Mouse (Mus musculus) bone marrow, adult 2 months (tissue): ENCODE measurements around the gene Sfta2. TPM values are rescaled to one million over a fixed set of nuclear protein-coding genes. Genes with fewer than 3 reads are reported as not detected.

ENCODE experiments used
- H3K27ac ChIP-seq: fragments of 200-500 bp; 2 replicates; pipeline ENCODE4 v1.5.1; 2012; ENCODE audit warnings: low read depth, mild to moderate bottlenecking, control low read depth, inconsistent platforms, low read length; ENCODE audit not compliant: control insufficient read depth, poor library complexity, insufficient read depth
- H3K4me1 ChIP-seq: fragments of 200-500 bp; 2 replicates; pipeline ENCODE4 v1.6.1; 2011; ENCODE audit warnings: low read length; ENCODE audit not compliant: control insufficient read depth, insufficient read depth
- H3K4me3 ChIP-seq: fragments of 200-500 bp; replicated peaks from 2 replicates; pipeline ENCODE3; 2011; ENCODE audit warnings: mild to moderate bottlenecking, low read depth, low read length, control low read depth; ENCODE audit not compliant: control insufficient read depth
- CTCF ChIP-seq: fragments of 200-500 bp; IDR thresholded peaks from 2 replicates; pipeline ENCODE4 v1.5.1; 2011; ENCODE audit warnings: low read length, control low read depth; ENCODE audit not compliant: control insufficient read depth, insufficient read depth
- POLR2A ChIP-seq: fragments of 200-500 bp; IDR thresholded peaks from 2 replicates; pipeline ENCODE4 v1.6.1; 2011; ENCODE audit warnings: low read depth, mild to moderate bottlenecking, control low read depth, low read length, borderline replicate concordance; ENCODE audit not compliant: control insufficient read depth
- WGBS: fragments of 180-500 bp; shearing (Covaris S2); methylation state at CpG from one replicate; pipeline ENCODE4 v1.1.7; 2018; 5-methylcytosine and 5-hydroxymethylcytosine counted together
- polyA plus RNA-seq: library from polyadenylated mRNA; stranded (reverse); fragments of >200 nt; gene quantifications from 2 replicates; pipeline ENCODE4 v1.2.4, GENCODE M21; 2011; ENCODE audit warnings: low replicate concordance; ENCODE audit not compliant: missing spikeins, insufficient read depth, insufficient read length

Sfta2 gene
- polyA plus RNA-seq, 1 experiment, result not detected

DNA sequence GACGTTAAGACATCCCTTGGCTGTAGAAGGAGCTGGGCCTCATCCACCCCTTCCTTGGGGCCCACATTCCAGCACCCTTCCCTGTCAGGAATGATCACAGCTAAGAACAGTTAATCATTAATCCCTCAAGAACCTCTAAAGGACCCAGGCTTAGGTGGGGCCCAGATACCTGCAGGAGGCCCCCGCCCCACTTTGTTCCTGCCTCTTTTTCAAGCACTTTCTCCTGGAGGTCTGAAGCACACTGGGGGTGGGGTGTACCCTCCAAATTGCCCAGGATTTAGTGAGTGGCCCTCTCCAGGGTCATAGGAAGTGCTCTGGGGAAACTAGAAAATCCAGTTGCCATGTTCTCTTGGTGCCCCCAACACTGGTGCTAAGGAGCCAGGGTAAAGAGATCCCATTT is 48.1 kb downstream of the Sfta2 start:
- no peak for TF ChIP-seq POLR2A
- no peak for TF ChIP-seq CTCF

DNA sequence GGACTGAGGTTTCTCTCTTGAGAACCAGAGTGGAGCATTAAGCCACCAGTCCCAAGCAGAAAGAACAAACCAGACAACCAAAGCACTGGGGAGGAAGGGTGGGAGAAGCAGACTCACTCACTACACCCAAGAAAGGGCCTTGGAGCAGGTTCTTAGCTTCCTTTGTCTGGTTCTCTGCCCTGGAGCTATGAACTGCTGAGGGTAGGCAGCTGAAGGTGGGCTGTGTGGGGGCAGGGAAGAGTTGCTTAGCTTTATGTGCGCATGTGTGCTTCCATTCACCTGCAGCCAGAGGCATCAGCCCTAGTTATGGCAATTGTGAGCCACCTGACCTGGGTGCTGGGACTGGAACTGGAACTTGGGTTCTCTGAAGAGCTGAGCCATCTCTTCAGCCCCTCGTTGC is 51.7 kb downstream of the Sfta2 start:
- H3K4me3 ChIP-seq, result no peak overlapping the region
- TF ChIP-seq POLR2A, result no peak
- no peak for TF ChIP-seq CTCF
- H3K4me1 ChIP-seq, result no peaks in the 10 kb centered on the region
- H3K27ac ChIP-seq, result no peak overlapping the region
- 75% methylated on average over 2 of the region's 2 CpGs for WGBS

More for the DNA sequence above, 48.1 kb downstream of the Sfta2 start:
- Histone ChIP-seq H3K27ac (no peak overlapping the region), H3K4me3 (no peak overlapping the region), H3K4me1 (no peaks in the 10 kb centered on the region)
- WGBS, result 77% methylated on average over 2 of the region's 2 CpGs

- H3K4me3 ChIP-seq, result no peak overlapping the region
- H3K27ac ChIP-seq, result no peak overlapping the region
- no peak for TF ChIP-seq POLR2A
- peak; percentile 54; the same call in 1 of the 2 replicates for TF ChIP-seq CTCF
- H3K4me1 ChIP-seq, result no peaks in the 10 kb centered on the region; the same call in 1 of the 2 replicates
- 74% methylated on average over 17 of the region's 17 CpGs for WGBS
These were observed 64.7 kb downstream of the Sfta2 start for GRCm38 (mm10) chr17:35665957-35666515.

DNA sequence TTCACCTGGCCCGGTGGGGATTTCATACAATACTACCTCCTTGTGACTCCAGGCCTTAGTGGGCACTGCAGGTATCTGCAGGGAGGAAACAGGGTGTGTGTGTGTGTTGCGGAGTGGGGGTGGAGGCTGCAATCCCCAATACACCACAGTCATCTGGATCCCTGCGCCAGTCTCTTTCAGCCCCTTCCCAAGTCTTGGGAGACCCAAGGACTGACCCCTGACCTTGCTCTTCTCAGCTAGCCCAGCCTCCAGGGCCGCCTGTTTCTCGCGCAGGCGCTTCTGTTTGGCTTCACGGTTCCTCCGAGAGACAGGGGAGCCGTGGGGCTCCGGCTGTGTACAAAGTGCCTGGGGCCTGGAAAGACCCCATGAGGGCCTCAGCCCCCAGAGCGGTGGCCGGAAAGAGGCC is 65.5 kb downstream of the Sfta2 start:
- 4% methylated on average over 13 of the region's 13 CpGs for WGBS
- Histone ChIP-seq H3K4me1 (no peaks in the 10 kb centered on the region; the same call in 1 of the 2 replicates), H3K4me3 (peak overlapping the region; percentile 90), H3K27ac (peak overlapping the region; percentile 67)
- TF ChIP-seq CTCF (no peak), POLR2A (no peak)

DNA sequence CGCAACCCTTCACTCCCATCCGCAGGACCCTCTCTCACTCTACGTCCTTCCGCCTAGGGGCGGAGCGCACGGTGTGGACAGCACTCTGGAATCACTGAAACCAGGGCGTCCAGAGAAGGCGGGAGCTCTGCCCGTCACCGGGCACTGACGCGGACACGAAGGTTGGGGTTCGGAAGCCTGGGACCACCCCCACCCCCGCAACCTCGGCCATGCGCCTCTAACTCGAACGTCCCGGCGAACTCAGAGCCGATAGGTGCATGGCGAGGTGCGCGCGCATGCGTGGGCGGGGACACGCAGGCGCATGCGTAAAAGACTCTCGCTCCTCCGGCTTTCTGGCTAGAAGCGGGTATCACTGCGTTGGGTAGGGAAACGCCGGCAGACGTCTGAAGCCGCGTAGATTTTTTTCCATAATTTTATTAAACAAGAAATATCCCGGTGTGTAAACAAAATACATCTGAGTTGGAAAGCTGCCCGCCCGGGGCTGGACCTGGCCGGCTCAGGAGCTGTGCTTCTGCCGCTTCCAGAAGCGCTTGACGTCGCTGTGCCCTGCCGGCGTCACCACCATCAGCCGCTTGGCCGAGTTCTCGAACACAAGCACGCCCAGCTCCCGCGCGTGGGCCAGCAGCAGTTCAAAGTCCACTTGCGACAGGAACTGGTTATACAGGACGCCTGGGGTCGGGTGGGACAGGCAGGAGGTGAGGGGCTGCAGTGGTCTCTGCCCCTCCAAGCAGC is 66.2 kb downstream of the Sfta2 start, which contains the start of gene Vars2:
Vars2 (minus strand) TSS at position 259 of the 732 bp plus-strand sequence.
- H3K4me1 ChIP-seq, result no peaks in the 10 kb centered on the region; the same call in 1 of the 2 replicates
- under 1% methylated on average over 61 of the region's 61 CpGs for WGBS
- TF ChIP-seq POLR2A, result peak; percentile 74
- no peak for TF ChIP-seq CTCF
- peak within 1 kb of the TSS; percentile 67 for H3K27ac ChIP-seq
- peak within 1 kb of the TSS; percentile 90 for H3K4me3 ChIP-seq

- no peak for TF ChIP-seq CTCF
- TF ChIP-seq POLR2A, result no peak
- no peaks in the 10 kb centered on the region; the same call in 1 of the 2 replicates for H3K4me1 ChIP-seq
- 85% methylated on average over 9 of the region's 9 CpGs for WGBS
- no peak overlapping the region for H3K27ac ChIP-seq
- H3K4me3 ChIP-seq, result no peak overlapping the region
These were observed 68.4 kb downstream of the Sfta2 start for GRCm38 (mm10) chr17:35669731-35670130.

DNA sequence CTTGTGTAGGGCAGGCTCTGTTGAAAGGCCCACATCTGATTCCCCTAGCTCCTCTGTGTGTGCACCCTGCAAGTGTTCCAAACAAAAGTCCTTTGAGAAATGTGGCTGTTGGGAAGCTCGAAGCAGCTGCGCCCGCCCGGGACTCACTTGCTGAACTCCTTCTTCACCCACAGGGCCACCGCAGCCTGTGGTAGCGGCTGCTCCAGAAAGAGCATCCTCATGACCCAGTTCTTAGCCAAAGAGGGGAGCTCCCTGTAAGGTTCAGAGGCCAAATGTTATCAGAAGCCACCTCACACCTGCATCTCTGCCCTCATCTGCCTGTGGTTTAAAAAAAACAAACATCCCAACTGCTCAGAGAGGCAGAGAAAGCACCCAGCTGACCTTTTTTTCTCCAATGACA is 70.5 kb downstream of the Sfta2 start:
- no peaks in the 10 kb centered on the region for H3K4me1 ChIP-seq
- no peak overlapping the region for H3K27ac ChIP-seq
- H3K4me3 ChIP-seq, result no peak overlapping the region
- no peak for TF ChIP-seq POLR2A
- no peak for TF ChIP-seq CTCF
- WGBS, result 84% methylated on average over 6 of the region's 6 CpGs

- Histone ChIP-seq H3K4me1 (no peaks in the 10 kb centered on the region), H3K4me3 (no peak overlapping the region), H3K27ac (no peak overlapping the region)
- TF ChIP-seq POLR2A, result no peak
- TF ChIP-seq CTCF, result no peak
- WGBS, result 89% methylated on average over 6 of the region's 6 CpGs
These were observed 71.2 kb downstream of the Sfta2 start for GRCm38 (mm10) chr17:35672527-35672926.
